Mouse (Mus musculus) spleen, adult 2 months (tissue): Measurements from ENCODE around the gene Matk.

Experiments
- CTCF ChIP-seq: fragments of 200-500 bp; IDR thresholded peaks from 2 replicates; pipeline ENCODE4 v1.5.1; 2011; ENCODE audit warnings: mild to moderate bottlenecking, inconsistent platforms; ENCODE audit not compliant: insufficient read depth, insufficient read length, insufficient replicate concordance; ENCODE audit errors: extremely low read depth
- POLR2A ChIP-seq: fragments of 200-500 bp; IDR thresholded peaks from 2 replicates; pipeline ENCODE4 v1.6.1; 2011; ENCODE audit warnings: low read depth, low read length, inconsistent platforms

- peak; percentile 14; the same call in 1 of the 2 replicates for TF ChIP-seq POLR2A
- no peak for TF ChIP-seq CTCF
Observed at GRCm38 (mm10) chr10:81232580-81233225, 20.0 kb upstream of the Matk start, which contains the start of gene Zfr2.
